Mouse (Mus musculus) liver, embryonic 13.5 days (tissue): Measurements from ENCODE around the gene Cd300lb. TPM values are rescaled to one million over a fixed set of nuclear protein-coding genes. Genes with fewer than 3 reads are reported as not detected.

Experiments
- ATAC-seq: fragments of 200-750 bp; cut with Nextera tagmentation; 2 replicates; pipeline ENCODE4 v1.8.0; 2017; ENCODE audit warnings: low read depth, mild to moderate bottlenecking, moderate number of reproducible peaks, moderate library complexity
- DNase-seq: peaks from one replicate; pipeline ENCODE4 v3.0.0; 2022
- H3K27ac ChIP-seq: fragments of 300-500 bp; sonication (generic); 2 replicates; pipeline ENCODE4 v1.5.1; 2015; ENCODE audit warnings: moderate library complexity, mild to moderate bottlenecking, inconsistent platforms
- H3K27me3 ChIP-seq: fragments of 300-500 bp; sonication (generic); 2 replicates; pipeline ENCODE4 v1.6.1; 2015; ENCODE audit warnings: mild to moderate bottlenecking, inconsistent platforms
- H3K36me3 ChIP-seq: fragments of 300-500 bp; sonication (generic); 2 replicates; pipeline ENCODE4 v1.6.1; 2015; ENCODE audit warnings: mild to moderate bottlenecking, inconsistent platforms
- H3K4me1 ChIP-seq: fragments of 300-500 bp; sonication (generic); replicated peaks from 2 replicates; pipeline ENCODE4 v1.6.1; 2015; ENCODE audit warnings: inconsistent platforms
- H3K4me2 ChIP-seq: fragments of 300-500 bp; sonication (generic); 2 replicates; pipeline ENCODE4 v1.6.1; 2015; ENCODE audit warnings: inconsistent platforms, mild to moderate bottlenecking, moderate library complexity
- H3K4me3 ChIP-seq: fragments of 300-500 bp; sonication (generic); replicated peaks from 2 replicates; pipeline ENCODE4 v1.5.1; 2015; ENCODE audit warnings: mild to moderate bottlenecking, inconsistent platforms
- H3K9ac ChIP-seq: fragments of 300-500 bp; sonication (generic); 2 replicates; pipeline ENCODE4 v1.6.1; 2015; ENCODE audit warnings: mild to moderate bottlenecking, inconsistent platforms
- H3K9me3 ChIP-seq: fragments of 300-500 bp; sonication (generic); replicated peaks from 2 replicates; pipeline ENCODE4 v1.6.1; 2016; ENCODE audit warnings: inconsistent platforms
- WGBS: fragments of 180-500 bp; shearing (Covaris S2); methylation state at CpG from one replicate; pipeline ENCODE4 v1.1.7; 2015; ENCODE audit not compliant: insufficient replicate concordance; 5-methylcytosine and 5-hydroxymethylcytosine counted together
- polyA plus RNA-seq: library from polyadenylated mRNA; unstranded; fragments of >200 nt; fragmentation: Nextera tagmentation; extraction: Ambion mirVana; gene quantifications from 2 replicates; pipeline ENCODE4 v1.2.1, GENCODE M21; 2015

Gene Cd300lb
- polyA plus RNA-seq, 1 experiment from 2014 or later, result 0.50 TPM

DNA sequence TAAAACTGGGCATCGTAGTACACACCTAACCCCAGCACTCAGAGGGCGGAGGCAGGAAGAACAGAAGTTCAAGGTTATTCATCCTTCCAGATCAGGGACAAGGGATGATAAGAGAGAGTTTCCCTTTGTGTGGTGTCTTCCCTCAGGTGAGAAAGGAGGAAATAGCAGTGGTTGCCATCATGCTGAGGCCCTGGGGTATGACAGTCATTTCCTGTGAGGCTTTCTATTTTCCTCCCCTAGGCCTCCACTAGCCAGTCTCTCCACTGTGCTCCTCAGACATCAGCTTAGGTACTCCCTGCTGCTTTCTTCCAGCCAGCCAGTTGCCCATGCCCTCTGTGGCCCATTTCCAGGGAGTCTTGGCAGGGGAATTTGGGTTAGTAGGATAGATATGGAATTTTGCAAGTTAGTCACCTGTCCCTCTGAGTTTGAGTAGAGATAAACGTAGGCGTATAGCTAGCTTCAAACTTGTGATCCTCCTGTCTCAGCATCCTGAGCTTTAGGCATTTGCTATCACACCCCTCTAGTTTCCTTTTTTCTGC lies 50.9 kb downstream of the Cd300lb start:
- WGBS, result 73% methylated on average over 4 of the region's 4 CpGs
- Histone ChIP-seq H3K36me3 (no peaks in the 10 kb centered on the region), H3K4me1 (peaks cover 14% of the 10 kb centered on the region), H3K9ac (no peak overlapping the region), H3K4me3 (no peak overlapping the region), H3K4me2 (no peak overlapping the region), H3K27me3 (no peaks in the 10 kb centered on the region), H3K9me3 (no peaks in the 10 kb centered on the region), H3K27ac (no peak overlapping the region)
- no peak for DNase-seq
- no peak for ATAC-seq

GRCm38 (mm10) chr11:114880589-114880988 lies 53.6 kb downstream of the Cd300lb start:
- Histone ChIP-seq H3K27ac (no peak overlapping the region), H3K9ac (no peak overlapping the region), H3K36me3 (no peaks in the 10 kb centered on the region), H3K4me1 (peaks cover 24% of the 10 kb centered on the region; the same call in 1 of the 2 replicates), H3K4me3 (no peak overlapping the region), H3K27me3 (no peaks in the 10 kb centered on the region), H3K4me2 (no peak overlapping the region), H3K9me3 (no peaks in the 10 kb centered on the region)
- ATAC-seq (no peak), DNase-seq (no peak)
- WGBS, result 0% methylated on average over 1 of the region's 1 CpGs

GRCm38 (mm10) chr11:114880185-114880584 lies 54.0 kb downstream of the Cd300lb start:
- ATAC-seq (no peak), DNase-seq (no peak)
- no peak overlapping the region for H3K4me3 ChIP-seq
- no peak overlapping the region for H3K4me2 ChIP-seq
- no peaks in the 10 kb centered on the region for H3K27me3 ChIP-seq
- H3K36me3 ChIP-seq, result no peaks in the 10 kb centered on the region
- no peak overlapping the region for H3K27ac ChIP-seq
- H3K4me1 ChIP-seq, result peaks cover 24% of the 10 kb centered on the region
- no peak overlapping the region for H3K9ac ChIP-seq
- H3K9me3 ChIP-seq, result no peaks in the 10 kb centered on the region

DNA sequence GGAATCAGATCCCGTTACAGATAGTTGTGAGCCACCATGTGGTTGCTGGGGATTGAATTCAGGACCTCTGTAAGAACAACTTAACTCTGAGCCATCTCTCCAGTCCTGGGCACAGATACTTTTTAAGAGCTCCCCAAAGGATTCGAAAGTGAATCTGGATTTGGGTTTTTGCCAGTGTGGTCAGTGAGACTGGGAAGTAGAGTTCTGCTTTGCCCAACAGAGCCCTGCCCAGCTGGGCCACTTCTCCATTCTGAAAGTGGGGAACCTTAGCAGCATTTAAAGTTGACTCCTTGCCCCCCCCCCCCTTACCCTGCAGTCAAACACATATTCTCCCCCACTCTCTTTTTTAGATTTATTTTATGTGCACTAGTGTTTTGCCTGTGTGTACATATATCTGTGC lies 54.5 kb downstream of the Cd300lb start:
- H3K27ac ChIP-seq, result no peak overlapping the region
- H3K4me1 ChIP-seq, result peaks cover 28% of the 10 kb centered on the region
- H3K4me2 ChIP-seq, result no peak overlapping the region
- H3K27me3 ChIP-seq, result no peaks in the 10 kb centered on the region
- no peaks in the 10 kb centered on the region for H3K9me3 ChIP-seq
- H3K4me3 ChIP-seq, result no peak overlapping the region
- ATAC-seq (no peak), DNase-seq (no peak)
- no peak overlapping the region for H3K9ac ChIP-seq
- H3K36me3 ChIP-seq, result no peaks in the 10 kb centered on the region
- WGBS, result 43% methylated on average over 2 of the region's 2 CpGs

DNA sequence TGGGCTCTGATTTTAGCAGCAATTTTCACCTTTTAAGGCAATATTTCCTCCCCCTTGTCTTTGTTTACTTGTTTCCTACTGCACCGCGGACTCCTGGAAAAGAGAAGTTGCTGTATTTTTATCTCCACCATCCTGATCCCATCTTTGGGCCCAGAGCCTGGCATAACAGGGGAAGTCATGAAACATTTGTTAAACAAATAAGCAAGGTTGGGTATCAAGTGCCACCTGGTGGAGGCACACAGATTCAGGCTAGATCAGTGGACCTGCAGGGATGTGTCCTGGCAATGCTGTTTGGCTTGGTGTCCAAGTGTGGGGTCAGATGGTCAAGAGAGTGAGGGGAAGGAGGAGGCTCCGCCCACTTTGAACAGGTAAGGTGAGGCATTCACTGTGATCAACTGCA lies 57.0 kb downstream of the Cd300lb start:
- no peaks in the 10 kb centered on the region for H3K9me3 ChIP-seq
- DNase-seq, result no peak
- no peak overlapping the region for H3K4me3 ChIP-seq
- no peaks in the 10 kb centered on the region for H3K27me3 ChIP-seq
- H3K9ac ChIP-seq, result no peak overlapping the region
- no peaks in the 10 kb centered on the region for H3K36me3 ChIP-seq
- H3K4me1 ChIP-seq, result peaks cover 43% of the 10 kb centered on the region
- WGBS, result 27% methylated on average over 3 of the region's 3 CpGs
- no peak overlapping the region for H3K4me2 ChIP-seq
- no peak overlapping the region for H3K27ac ChIP-seq
- ATAC-seq, result no peak

GRCm38 (mm10) chr11:114876621-114877020 lies 57.6 kb downstream of the Cd300lb start:
- H3K9me3 ChIP-seq, result no peaks in the 10 kb centered on the region
- H3K9ac ChIP-seq, result no peak overlapping the region
- peaks cover 43% of the 10 kb centered on the region for H3K4me1 ChIP-seq
- no peak overlapping the region for H3K4me2 ChIP-seq
- H3K36me3 ChIP-seq, result no peaks in the 10 kb centered on the region
- H3K4me3 ChIP-seq, result no peak overlapping the region
- ATAC-seq, result no peak
- no peak for DNase-seq
- WGBS, result 53% methylated on average over 2 of the region's 2 CpGs
- H3K27ac ChIP-seq, result no peak overlapping the region
- no peaks in the 10 kb centered on the region for H3K27me3 ChIP-seq

DNA sequence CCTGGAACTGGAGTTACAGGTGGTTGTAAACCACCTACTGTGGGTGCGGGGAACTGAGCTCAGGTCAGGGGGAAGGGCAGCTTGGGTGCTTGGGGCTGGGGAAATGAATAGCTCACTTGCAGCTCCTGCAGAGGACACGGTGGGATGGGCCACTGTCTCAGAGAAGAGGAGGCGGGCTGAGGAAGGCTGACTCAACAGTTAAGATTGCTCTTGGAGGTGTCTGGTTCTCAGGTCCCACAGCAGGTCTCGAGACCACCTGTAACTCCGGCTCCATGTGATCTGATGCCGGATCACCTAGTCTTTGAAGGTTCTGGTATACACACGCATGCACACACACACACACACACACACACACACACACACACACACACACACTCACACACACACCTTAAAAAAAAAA lies 58.0 kb downstream of the Cd300lb start:
- Histone ChIP-seq H3K4me1 (peaks cover 43% of the 10 kb centered on the region), H3K36me3 (0 out of 2 replicates have a peak, but pooled peaks cover 3% of the 10 kb centered on the region), H3K4me2 (no peak overlapping the region), H3K27me3 (no peaks in the 10 kb centered on the region), H3K4me3 (no peak overlapping the region), H3K27ac (no peak overlapping the region), H3K9me3 (no peaks in the 10 kb centered on the region), H3K9ac (no peak overlapping the region)
- 51% methylated on average over 7 of the region's 7 CpGs for WGBS
- ATAC-seq (no peak), DNase-seq (no peak)

DNA sequence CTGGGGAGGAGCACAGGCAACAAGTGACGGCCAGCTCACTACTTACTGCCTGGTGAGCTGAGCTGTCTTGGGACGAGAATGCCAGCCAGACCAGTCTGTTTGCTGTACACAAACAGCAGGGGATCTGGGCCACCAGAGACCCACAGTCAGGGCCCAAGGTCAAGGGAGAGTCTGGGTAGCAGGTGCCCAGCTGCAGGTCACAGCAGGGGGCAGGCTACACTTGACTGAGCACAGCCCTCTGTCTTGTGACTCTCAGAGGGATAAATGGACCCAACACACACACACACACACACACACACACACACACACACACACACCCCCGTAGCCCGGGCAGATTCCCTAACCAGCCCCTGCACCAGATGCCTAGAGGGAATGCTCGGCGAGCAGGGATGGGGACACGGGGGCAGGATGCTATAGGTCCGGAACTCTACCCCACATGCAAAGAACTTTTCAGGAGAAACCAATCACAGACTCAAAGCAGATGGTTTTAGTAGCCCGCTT lies 58.8 kb downstream of the Cd300lb start:
- Histone ChIP-seq H3K27me3 (no peaks in the 10 kb centered on the region), H3K9me3 (no peaks in the 10 kb centered on the region), H3K36me3 (peaks cover 10% of the 10 kb centered on the region; the same call in 1 of the 2 replicates), H3K4me2 (no peak overlapping the region), H3K4me1 (peaks cover 43% of the 10 kb centered on the region), H3K27ac (no peak overlapping the region), H3K4me3 (no peak overlapping the region), H3K9ac (no peak overlapping the region)
- DNase-seq, result no peak
- ATAC-seq, result 0 out of 2 replicates have a peak, but pooled peaks have one; percentile 25
- WGBS, result 52% methylated on average over 9 of the region's 9 CpGs

- Histone ChIP-seq H3K9me3 (no peaks in the 10 kb centered on the region), H3K4me1 (peaks cover 43% of the 10 kb centered on the region), H3K9ac (no peak overlapping the region), H3K27ac (no peak overlapping the region), H3K4me2 (no peak overlapping the region), H3K4me3 (no peak overlapping the region), H3K36me3 (peaks cover 13% of the 10 kb centered on the region; the same call in 1 of the 2 replicates), H3K27me3 (no peaks in the 10 kb centered on the region)
- 57% methylated on average over 9 of the region's 9 CpGs for WGBS
- ATAC-seq (no peak), DNase-seq (no peak)
Measured at GRCm38 (mm10) chr11:114874226-114875145, 59.7 kb downstream of the Cd300lb start.

- Histone ChIP-seq H3K4me3 (no peak overlapping the region), H3K36me3 (peaks cover 13% of the 10 kb centered on the region; the same call in 1 of the 2 replicates), H3K27ac (no peak overlapping the region; the same call in 1 of the 2 replicates), H3K4me2 (no peak overlapping the region), H3K9me3 (no peaks in the 10 kb centered on the region), H3K27me3 (no peaks in the 10 kb centered on the region), H3K4me1 (peaks cover 54% of the 10 kb centered on the region), H3K9ac (no peak overlapping the region)
- no peak for ATAC-seq
- WGBS, result 29% methylated on average over 6 of the region's 6 CpGs
- no peak for DNase-seq
Measured at GRCm38 (mm10) chr11:114873022-114873817, 61.0 kb downstream of the Cd300lb start.
